Mouse (Mus musculus): ENCODE results near the gene Lst1. TPM values are rescaled to one million over a fixed set of nuclear protein-coding genes. Genes with fewer than 3 reads are reported as not detected.

Lst1 gene
- polyA plus RNA-seq, 1 experiment from 2014 or later = 13.0 TPM

DNA sequence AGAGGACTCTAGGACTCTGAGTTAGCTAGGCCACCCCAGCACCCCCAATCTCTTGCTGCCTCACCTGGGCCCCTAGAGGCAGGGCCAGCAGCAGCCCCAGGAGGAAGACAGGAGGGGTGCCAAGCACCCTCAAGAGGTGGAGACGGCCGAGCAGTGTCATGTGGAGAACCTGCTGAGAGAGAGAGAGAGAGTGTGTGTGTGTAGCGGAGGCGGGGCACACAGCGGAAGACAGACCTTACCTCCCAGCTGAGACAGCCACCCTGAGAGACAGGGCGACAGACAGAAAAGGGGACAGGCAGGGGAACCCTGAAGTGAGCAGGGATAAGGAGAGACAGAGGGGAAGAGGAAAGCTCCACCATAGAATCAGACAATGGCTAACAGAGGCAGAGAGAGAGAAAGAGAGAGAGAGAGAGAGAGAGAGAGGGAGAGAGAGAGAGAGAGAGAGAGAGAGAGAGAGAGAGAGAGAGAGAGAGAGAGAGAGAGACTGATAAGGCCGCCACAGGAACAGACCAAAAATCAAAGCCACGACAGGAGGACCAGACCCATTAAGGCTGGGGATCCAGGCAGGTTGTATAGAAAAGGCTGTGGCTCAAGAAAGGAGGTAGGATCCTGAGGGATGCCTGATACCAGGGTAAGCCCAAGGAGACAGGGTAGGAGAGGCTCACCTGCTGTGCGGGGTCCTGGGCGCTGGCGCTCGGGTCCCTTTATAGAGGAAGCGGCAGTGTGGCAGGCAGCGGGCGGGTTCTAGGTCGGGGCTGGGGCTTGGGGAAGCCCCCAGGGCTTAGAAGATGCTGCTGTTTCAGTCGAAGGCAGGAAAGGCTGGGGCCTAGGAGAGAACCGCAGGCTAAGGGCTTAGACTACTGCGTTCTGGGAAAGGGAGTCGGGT is 16.5 kb upstream of the Lst1 start, which contains the start of gene Lta:
TSS of gene Lta (minus strand) at position 858 of the 886 bp plus-strand sequence.
- H3K4me3 ChIP-seq = no peak within 1 kb of the TSS
- WGBS = 22% methylated on average over 20 of the region's 20 CpGs
- H3K9me3 ChIP-seq = no peaks in the 10 kb centered on the region
- H3K9ac ChIP-seq = no peak within 1 kb of the TSS
- no peak within 1 kb of the TSS for H3K27ac ChIP-seq
- H3K36me3 ChIP-seq = no peaks in the 10 kb centered on the region
- H3K4me1 ChIP-seq = peaks cover 4% of the 10 kb centered on the region; the same call in 1 of the 2 replicates
- no peak within 1 kb of the TSS for H3K4me2 ChIP-seq
- H3K27me3 ChIP-seq = peaks cover 53% of the 10 kb centered on the region
- no peak for ATAC-seq (ENCODE audit: borderline replicate concordance, extremely low read depth, low FRiP score, low TSS enrichment)

DNA sequence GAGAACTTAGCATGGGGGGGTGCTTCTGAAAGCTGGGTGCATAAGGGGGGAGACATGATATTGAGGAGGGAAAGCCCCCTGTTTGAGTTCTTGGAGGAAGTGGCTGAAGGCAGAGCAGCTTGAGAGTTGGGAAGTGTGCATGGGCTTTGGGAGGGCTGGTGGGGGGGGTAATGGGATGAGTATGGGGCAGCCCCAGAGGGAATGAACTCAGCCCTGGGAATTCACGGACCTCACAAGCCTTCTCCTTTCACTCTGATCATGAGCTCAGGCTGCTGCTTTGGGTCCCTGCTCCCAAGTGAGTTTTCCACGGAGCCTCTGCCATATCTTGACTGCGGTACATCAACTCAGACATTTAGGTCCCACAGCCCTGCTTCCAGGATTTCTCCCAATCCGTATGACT is 14.2 kb upstream of the Lst1 start:
- no peak overlapping the region for H3K4me2 ChIP-seq
- no peaks in the 10 kb centered on the region for H3K9me3 ChIP-seq
- peaks cover 65% of the 10 kb centered on the region for H3K27me3 ChIP-seq
- no peak for ATAC-seq (ENCODE audit: borderline replicate concordance, extremely low read depth, low FRiP score, low TSS enrichment)
- H3K27ac ChIP-seq = no peak overlapping the region
- no peaks in the 10 kb centered on the region for H3K36me3 ChIP-seq
- no peak overlapping the region for H3K4me3 ChIP-seq
- H3K4me1 ChIP-seq = peaks cover 4% of the 10 kb centered on the region; the same call in 1 of the 2 replicates
- 73% methylated on average over 4 of the region's 4 CpGs for WGBS
- no peak overlapping the region for H3K9ac ChIP-seq

DNA sequence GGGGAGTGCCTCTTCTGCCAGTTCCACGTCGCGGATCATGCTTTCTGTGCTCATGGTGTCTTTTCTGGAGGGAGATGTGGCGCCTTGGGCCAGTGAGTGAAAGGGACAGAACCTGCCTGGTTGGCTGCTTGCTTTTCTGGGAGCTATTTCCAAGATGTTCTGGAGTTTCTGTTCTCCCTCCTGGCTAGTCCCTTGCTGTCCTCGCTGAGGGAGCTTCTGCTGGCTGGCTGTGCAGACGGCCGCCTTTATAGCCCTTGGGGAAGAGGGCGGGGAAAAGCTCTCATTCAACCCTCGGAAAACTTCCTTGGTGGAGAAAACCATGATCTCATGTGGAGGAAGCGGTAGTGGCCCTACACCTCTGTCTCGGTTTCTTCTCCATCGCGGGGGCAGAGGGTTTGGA is 13.5 kb upstream of the Lst1 start, which contains the start of gene Tnf:
TSS of gene Tnf (minus strand) at position 221 of the 400 bp plus-strand sequence.
- ATAC-seq (ENCODE audit: borderline replicate concordance, extremely low read depth, low FRiP score, low TSS enrichment) = no peak
- Histone ChIP-seq H3K9me3 (no peaks in the 10 kb centered on the region), H3K4me3 (no peak within 1 kb of the TSS; the same call in 1 of the 2 replicates), H3K9ac (no peak within 1 kb of the TSS), H3K4me1 (peaks cover 4% of the 10 kb centered on the region; the same call in 1 of the 2 replicates), H3K36me3 (no peaks in the 10 kb centered on the region), H3K27me3 (peaks cover 71% of the 10 kb centered on the region), H3K27ac (no peak within 1 kb of the TSS), H3K4me2 (peak within 1 kb of the TSS; percentile 1; the same call in 1 of the 2 replicates)
- WGBS = 33% methylated on average over 13 of the region's 13 CpGs

DNA sequence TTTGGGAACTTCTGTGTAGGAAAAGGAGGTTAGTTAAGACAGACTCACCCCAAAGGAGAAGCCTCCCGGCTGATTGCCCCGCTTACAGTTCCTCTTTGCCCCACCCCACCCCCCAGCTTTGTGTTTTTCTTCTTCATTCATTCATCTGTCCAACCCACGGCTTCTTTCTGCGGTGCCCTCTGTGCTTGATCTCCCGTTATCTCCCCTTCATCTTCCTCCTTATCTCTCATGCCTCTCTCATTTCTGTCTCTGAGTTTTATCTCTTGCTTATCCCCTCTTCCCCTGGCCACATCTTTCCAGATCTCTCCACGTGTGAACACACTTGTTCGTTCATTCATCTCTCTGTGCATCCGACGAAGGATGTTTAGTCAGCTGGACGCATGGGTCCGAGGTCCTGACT is 12.9 kb upstream of the Lst1 start:
- Histone ChIP-seq H3K36me3 (no peaks in the 10 kb centered on the region), H3K9me3 (no peaks in the 10 kb centered on the region), H3K4me1 (peaks cover 8% of the 10 kb centered on the region), H3K4me2 (no peak overlapping the region), H3K27ac (no peak overlapping the region), H3K9ac (no peak overlapping the region), H3K27me3 (peaks cover 78% of the 10 kb centered on the region), H3K4me3 (no peak overlapping the region)
- ATAC-seq (ENCODE audit: borderline replicate concordance, extremely low read depth, low FRiP score, low TSS enrichment) = no peak
- 48% methylated on average over 11 of the region's 11 CpGs for WGBS

DNA sequence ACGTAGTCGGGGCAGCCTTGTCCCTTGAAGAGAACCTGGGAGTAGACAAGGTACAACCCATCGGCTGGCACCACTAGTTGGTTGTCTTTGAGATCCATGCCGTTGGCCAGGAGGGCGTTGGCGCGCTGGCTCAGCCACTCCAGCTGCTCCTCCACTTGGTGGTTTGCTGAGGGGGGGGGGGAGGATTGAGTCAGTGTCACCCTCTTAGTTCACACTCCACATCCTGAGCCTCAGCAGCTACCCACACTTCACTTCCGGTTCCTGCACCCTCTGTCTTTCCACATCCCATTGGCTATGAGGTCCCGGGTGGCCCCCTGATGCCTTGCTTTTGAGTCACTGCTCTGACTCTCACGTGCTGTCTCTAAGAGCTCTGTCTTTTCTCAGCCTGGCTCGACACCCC is 12.2 kb upstream of the Lst1 start:
- Histone ChIP-seq H3K27me3 (peaks cover 85% of the 10 kb centered on the region), H3K9ac (no peak overlapping the region), H3K4me1 (peaks cover 15% of the 10 kb centered on the region), H3K4me3 (no peak overlapping the region), H3K9me3 (no peaks in the 10 kb centered on the region), H3K36me3 (no peaks in the 10 kb centered on the region), H3K27ac (no peak overlapping the region), H3K4me2 (no peak overlapping the region)
- WGBS = 71% methylated on average over 11 of the region's 11 CpGs
- no peak for ATAC-seq (ENCODE audit: borderline replicate concordance, extremely low read depth, low FRiP score, low TSS enrichment)

DNA sequence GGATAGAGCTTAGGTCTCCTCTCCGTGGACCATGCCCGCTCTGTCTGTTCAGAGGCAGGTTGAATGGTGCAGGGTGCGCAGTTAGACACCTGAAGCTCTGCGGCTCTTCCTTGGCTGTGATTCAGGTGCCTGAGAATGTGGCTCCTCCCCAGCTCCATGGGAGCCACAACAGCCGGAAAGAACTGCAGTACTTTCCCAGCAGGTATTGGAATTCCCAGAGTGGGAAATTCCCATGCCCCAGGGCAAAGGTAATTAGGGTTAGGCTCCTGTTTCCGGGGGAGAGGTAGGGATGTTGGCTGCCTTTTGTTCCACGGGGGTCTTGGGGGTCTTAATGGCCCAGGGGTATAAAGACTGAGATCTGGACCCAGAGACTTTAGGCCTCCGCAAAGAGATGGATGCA is 10.7 kb upstream of the Lst1 start:
- H3K27ac ChIP-seq = no peak overlapping the region
- no peaks in the 10 kb centered on the region for H3K9me3 ChIP-seq
- no peak overlapping the region for H3K4me3 ChIP-seq
- no peak overlapping the region for H3K4me2 ChIP-seq
- H3K4me1 ChIP-seq = peaks cover 17% of the 10 kb centered on the region
- ATAC-seq (ENCODE audit: borderline replicate concordance, extremely low read depth, low FRiP score, low TSS enrichment) = no peak
- peaks cover 88% of the 10 kb centered on the region for H3K27me3 ChIP-seq
- no peaks in the 10 kb centered on the region for H3K36me3 ChIP-seq
- WGBS = 37% methylated on average over 8 of the region's 8 CpGs
- H3K9ac ChIP-seq = no peak overlapping the region

DNA sequence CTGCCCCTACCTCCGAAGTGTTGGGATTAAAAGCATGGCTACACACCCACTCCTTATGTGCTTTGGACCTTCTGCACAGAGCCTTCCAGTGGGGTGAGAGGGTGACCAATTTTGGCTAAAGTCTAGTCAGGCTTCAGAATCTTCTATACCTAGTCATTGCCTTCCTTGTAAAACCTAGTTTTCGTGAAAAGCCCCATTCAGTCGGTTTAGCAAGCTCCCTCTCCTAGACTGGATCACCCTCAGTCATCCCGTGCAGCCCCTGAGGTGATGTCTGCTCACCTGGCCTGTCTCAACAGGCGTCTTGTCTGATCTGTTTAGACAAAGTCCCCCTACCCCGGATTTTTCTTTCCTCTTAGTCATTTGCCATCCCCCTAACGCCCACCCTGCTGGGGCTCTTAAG is 9.8 kb upstream of the Lst1 start:
- Histone ChIP-seq H3K4me2 (no peak overlapping the region), H3K4me1 (peaks cover 17% of the 10 kb centered on the region), H3K4me3 (no peak overlapping the region)

DNA sequence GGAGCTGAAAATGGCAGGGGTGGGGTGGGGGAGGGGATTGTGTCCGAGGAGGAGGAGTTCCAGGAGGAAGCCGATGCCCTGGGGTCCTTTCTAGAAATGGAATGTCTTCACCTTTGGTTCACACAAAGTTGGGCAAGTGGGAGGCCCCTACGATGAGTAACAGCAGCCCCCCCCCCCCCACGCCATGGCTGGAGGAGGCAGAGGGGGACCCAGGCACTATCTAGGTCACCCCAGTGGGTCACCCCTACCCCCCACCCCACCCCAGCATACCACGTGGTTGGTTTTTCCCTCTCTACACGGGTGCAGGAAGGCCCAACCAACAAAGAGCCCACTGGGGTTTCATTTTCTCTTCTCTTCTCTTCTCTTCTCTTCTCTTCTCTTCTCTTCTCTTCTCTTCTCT is 8.9 kb upstream of the Lst1 start:
- H3K4me1 ChIP-seq = peaks cover 17% of the 10 kb centered on the region
- H3K36me3 ChIP-seq = no peaks in the 10 kb centered on the region
- no peak for ATAC-seq (ENCODE audit: borderline replicate concordance, extremely low read depth, low FRiP score, low TSS enrichment)
- H3K4me3 ChIP-seq = no peak overlapping the region
- no peak overlapping the region for H3K4me2 ChIP-seq
- no peak overlapping the region for H3K27ac ChIP-seq
- H3K27me3 ChIP-seq = peaks cover 74% of the 10 kb centered on the region
- H3K9me3 ChIP-seq = no peaks in the 10 kb centered on the region
- WGBS = 42% methylated on average over 6 of the region's 6 CpGs
- no peak overlapping the region for H3K9ac ChIP-seq

More for the DNA sequence above, 9.8 kb upstream of the Lst1 start:
- Histone ChIP-seq H3K9me3 (no peaks in the 10 kb centered on the region), H3K9ac (no peak overlapping the region), H3K36me3 (no peaks in the 10 kb centered on the region), H3K27me3 (peaks cover 83% of the 10 kb centered on the region), H3K27ac (no peak overlapping the region)
- no peak for ATAC-seq (ENCODE audit: borderline replicate concordance, extremely low read depth, low FRiP score, low TSS enrichment)
- 45% methylated on average over 7 of the region's 7 CpGs for WGBS

DNA sequence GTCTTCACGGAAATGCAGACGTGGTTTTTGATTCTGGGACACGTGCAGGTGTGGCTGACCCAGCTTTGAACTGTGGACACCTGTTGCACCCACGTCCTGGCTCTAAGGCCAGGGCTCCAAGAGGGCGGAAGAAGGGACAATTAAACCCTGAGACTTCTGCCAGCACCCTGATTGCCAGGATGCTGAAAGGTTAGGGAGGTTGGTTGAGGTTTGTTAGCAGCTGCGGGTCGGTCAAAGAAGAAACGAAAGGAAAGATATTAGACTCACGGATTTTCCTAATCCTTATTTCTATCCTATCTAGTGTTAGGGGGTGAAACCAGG is 8.0 kb upstream of the Lst1 start:
- H3K9ac ChIP-seq = peak overlapping the region; percentile 38
- no peak overlapping the region for H3K27ac ChIP-seq
- H3K27me3 ChIP-seq = peaks cover 65% of the 10 kb centered on the region
- H3K4me1 ChIP-seq = peaks cover 13% of the 10 kb centered on the region
- no peaks in the 10 kb centered on the region for H3K9me3 ChIP-seq
- H3K4me3 ChIP-seq = peak overlapping the region; percentile 42
- 24% methylated on average over 9 of the region's 9 CpGs for WGBS
- peak overlapping the region; percentile 78 for H3K4me2 ChIP-seq
- no peaks in the 10 kb centered on the region for H3K36me3 ChIP-seq
- ATAC-seq (ENCODE audit: borderline replicate concordance, extremely low read depth, low FRiP score, low TSS enrichment) = no peak

DNA sequence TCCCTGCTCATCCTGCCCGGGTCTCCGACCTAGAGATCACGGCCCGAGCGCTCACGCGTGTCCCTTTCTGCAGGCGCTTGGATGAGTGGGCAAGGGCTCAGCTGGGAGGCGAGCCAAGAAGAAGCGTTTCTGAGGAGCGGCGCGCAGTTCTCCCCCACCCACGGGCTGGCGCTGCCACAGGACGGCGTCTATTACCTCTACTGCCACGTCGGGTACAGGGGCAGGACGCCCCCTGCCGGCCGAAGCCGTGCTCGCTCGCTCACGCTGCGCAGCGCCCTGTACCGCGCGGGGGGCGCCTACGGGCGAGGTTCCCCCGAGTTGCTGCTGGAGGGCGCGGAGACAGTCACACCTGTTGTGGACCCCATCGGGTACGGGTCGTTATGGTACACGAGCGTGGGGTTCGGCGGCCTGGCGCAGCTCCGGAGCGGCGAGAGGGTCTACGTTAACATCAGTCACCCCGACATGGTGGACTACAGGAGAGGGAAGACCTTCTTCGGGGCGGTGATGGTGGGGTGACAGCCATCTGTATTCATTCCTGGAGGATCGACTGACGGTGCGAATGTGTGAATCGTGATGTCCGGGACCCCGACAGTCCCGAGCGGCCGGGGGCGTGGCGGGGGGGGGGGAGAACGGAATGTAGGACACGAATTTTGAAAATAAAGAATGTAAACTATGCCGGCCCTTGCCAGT is 7.5 kb upstream of the Lst1 start:
- Histone ChIP-seq H3K4me3 (peak overlapping the region; percentile 42), H3K4me2 (peak overlapping the region; percentile 78), H3K27ac (no peak overlapping the region), H3K27me3 (peaks cover 60% of the 10 kb centered on the region), H3K36me3 (no peaks in the 10 kb centered on the region), H3K9me3 (no peaks in the 10 kb centered on the region), H3K9ac (peak overlapping the region; percentile 38), H3K4me1 (peaks cover 13% of the 10 kb centered on the region)
- WGBS = under 1% methylated on average over 64 of the region's 66 CpGs
- ATAC-seq (ENCODE audit: borderline replicate concordance, extremely low read depth, low FRiP score, low TSS enrichment) = peak; percentile 40; the same call in 1 of the 2 replicates

DNA sequence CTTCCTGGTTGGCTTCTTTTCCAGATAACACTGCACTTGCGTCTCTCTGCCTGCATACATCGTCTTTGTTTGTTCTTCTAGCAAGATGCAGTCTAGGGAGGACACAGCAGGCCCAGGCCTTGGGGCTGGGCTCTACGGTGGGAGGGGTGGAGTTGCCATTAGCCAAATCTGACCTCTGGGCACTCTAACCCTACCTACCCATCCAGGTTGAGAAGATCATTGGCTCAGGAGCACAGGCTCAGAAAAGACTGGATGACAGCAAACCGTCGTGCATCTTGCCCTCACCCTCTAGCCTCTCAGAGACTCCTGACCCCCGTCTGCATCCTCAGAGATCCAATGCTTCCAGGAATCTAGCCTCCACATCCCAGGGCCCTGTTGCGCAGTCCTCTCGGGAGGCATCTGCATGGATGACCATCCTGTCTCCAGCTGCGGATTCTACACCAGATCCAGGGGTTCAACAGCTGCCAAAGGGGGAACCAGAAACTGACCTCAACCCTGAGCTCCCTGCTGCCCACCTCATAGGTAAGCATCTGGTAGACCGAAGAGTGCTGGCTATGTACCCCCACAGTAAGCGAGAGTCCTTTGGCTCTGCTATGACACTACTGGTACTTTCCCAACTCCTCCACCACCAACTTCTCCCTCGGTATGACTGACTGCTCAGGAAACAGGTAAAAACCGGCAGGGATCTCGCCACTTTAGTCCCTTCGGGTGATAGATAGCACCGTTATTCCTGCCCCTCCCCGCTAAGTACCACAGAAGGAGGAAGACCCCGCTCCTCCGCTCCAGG is 6.8 kb upstream of the Lst1 start:
- H3K27me3 ChIP-seq = peaks cover 53% of the 10 kb centered on the region
- no peaks in the 10 kb centered on the region for H3K9me3 ChIP-seq
- H3K36me3 ChIP-seq = no peaks in the 10 kb centered on the region
- 29% methylated on average over 19 of the region's 19 CpGs for WGBS
- ATAC-seq (ENCODE audit: borderline replicate concordance, extremely low read depth, low FRiP score, low TSS enrichment) = no peak
- peak overlapping the region; percentile 42 for H3K4me3 ChIP-seq
- H3K4me1 ChIP-seq = peaks cover 13% of the 10 kb centered on the region
- no peak overlapping the region for H3K27ac ChIP-seq
- peak overlapping the region; percentile 78 for H3K4me2 ChIP-seq
- peak overlapping the region; percentile 38 for H3K9ac ChIP-seq
